Comparison of ENCODE assay signal across 1 mouse cellular context in the genomic region with DNA sequence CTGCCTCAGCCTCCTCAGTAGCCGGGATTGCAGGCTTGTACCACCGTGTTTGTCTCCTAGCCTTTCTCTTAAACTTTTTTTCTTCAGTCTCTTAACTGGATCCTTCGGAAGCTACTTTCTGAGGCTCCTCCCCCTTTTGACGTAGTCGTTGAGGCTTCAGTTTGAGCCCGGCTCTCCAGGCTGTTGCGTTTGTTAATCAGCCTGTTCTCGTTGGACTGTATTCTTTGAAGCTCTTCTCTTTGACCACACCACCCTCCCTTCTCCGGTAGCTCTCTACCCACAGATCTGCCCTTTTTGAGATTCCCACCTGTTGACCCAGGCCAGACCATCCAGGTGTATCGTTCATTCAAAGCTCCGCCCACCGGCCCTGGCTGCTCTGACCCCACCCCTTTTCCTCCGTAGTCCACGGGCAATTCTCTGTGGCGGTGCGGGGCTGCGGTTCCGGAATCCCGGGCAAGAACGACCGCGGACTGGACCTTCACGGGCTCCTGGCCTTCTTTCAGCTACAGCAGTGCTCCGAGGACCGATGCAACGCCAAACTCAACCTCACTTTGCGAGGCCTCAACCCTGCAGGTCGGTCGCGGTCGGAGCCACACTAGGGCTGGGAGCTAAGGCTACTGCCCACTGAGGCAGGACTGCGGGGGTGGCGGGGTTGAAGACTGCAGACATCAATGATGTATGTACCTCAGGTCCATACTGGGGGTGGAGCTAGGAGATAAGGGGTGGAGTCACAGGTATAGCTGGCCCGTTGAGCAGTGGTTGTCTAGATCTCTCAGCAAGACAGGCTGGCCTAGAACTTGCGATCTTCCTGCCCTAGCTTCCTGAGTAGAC.
TF ChIP-seq lines count a peak whose summit lies in the region.

No protein-coding gene starts in this region.

TF ChIP-seq in CH12.LX, 34 proteins besides CTCF, POLR2A, EP300 and RAD21 (continued from another document):
- TF ChIP-seq USF1 (IDR thresholded peaks at IDR 0.05; ENCODE audit: low read depth, low read length), result no peak
- TF ChIP-seq UBTF (IDR thresholded peaks at IDR 0.05; ENCODE audit: low read depth, low read length), result no peak
- no peak for TF ChIP-seq TBP (conservative IDR thresholded peaks at IDR 0.05; ENCODE audit: low read depth, low read length)
- TF ChIP-seq ZKSCAN1 (IDR thresholded peaks at IDR 0.05; ENCODE audit: borderline replicate concordance, low read depth, low read length), result no peak
- no peak for TF ChIP-seq CHD1 (IDR thresholded peaks at IDR 0.05; ENCODE audit: low read depth, low read length)
TF ChIP-seq in CH12.LX: peak in this region for 0.
